Mouse (Mus musculus) CH12.LX (cell line): ENCODE measurements around the gene 1810049J17Rik. TPM values are rescaled to one million over a fixed set of nuclear protein-coding genes. Genes with fewer than 3 reads are reported as not detected.

Experiments
- DNase-seq: peaks from one replicate; pipeline ENCODE4 v3.0.0-alpha.2; 2013; ENCODE audit errors: extremely low read depth
- H3K27ac ChIP-seq: 2 replicates; pipeline ENCODE4 v1.5.1; 2012; ENCODE audit warnings: low read depth, mild to moderate bottlenecking, control low read depth, moderate library complexity; ENCODE audit not compliant: insufficient read depth
- H3K27me3 ChIP-seq: replicated peaks from 2 replicates; pipeline ENCODE3; 2012; ENCODE audit warnings: inconsistent platforms
- H3K36me3 ChIP-seq, 2 experiments: replicated peaks in 1 of 2; 2 replicates each; pipeline versions ENCODE3 to v1.6.1; 2012; ENCODE audit warnings: inconsistent platforms in 1 of 2, low read length in 1 of 2, mild to moderate bottlenecking in 1 of 2, mixed read lengths in 1 of 2, moderate library complexity in 1 of 2; ENCODE audit not compliant: control insufficient read depth in 1 of 2, insufficient read depth in 1 of 2
- H3K4me1 ChIP-seq, 2 experiments: 2 replicates each; pipeline ENCODE4 v1.6.1; 2012; ENCODE audit warnings: inconsistent platforms in 1 of 2, moderate library complexity in 1 of 2; ENCODE audit not compliant: insufficient read depth in 2 of 2, control insufficient read depth in 1 of 2
- H3K4me2 ChIP-seq: 2 replicates; pipeline ENCODE4 v1.6.1; 2012; ENCODE audit warnings: low read depth, mild to moderate bottlenecking, control low read depth; ENCODE audit not compliant: poor library complexity, insufficient read depth, severe bottlenecking
- H3K4me3 ChIP-seq, 3 experiments: fragments of 150-350 bp in 1 of 3; sonication (generic) in 1 of 3; replicated peaks in 1 of 3; 2 replicates each; pipeline versions ENCODE3 to v1.5.1; 2011 to 2012; ENCODE audit warnings: low read depth in 2 of 3, low read length in 2 of 3, mild to moderate bottlenecking in 2 of 3, moderate library complexity in 2 of 3, control low read depth in 1 of 3, improper control_type of control experiment in 1 of 3, inconsistent platforms in 1 of 3, mixed read lengths in 1 of 3; ENCODE audit not compliant: poor library complexity in 1 of 3
- H3K79me2 ChIP-seq: replicated peaks from 2 replicates; pipeline ENCODE4 v1.6.1; 2012; ENCODE audit warnings: mild to moderate bottlenecking, moderate library complexity; ENCODE audit not compliant: control insufficient read depth, poor library complexity, insufficient read depth, severe bottlenecking; ENCODE audit errors: extremely low read depth
- H3K9ac ChIP-seq: 2 replicates; pipeline ENCODE4 v1.6.1; 2012; ENCODE audit warnings: low read depth, mild to moderate bottlenecking, control low read depth, moderate library complexity; ENCODE audit not compliant: insufficient read depth
- H3K9me3 ChIP-seq: replicated peaks from 2 replicates; pipeline ENCODE3; 2012; ENCODE audit warnings: low read length, inconsistent platforms, mixed read lengths
- BHLHE40 ChIP-seq: IDR thresholded peaks from 2 replicates; pipeline ENCODE4 v1.6.1; 2011; ENCODE audit warnings: mild to moderate bottlenecking, low read depth, low read length, improper control_type of control experiment
- CHD1 ChIP-seq: IDR thresholded peaks from 2 replicates; pipeline ENCODE4 v1.6.1; 2012; ENCODE audit warnings: low read depth, low read length, improper control_type of control experiment, inconsistent platforms
- CTCF ChIP-seq, 2 experiments: IDR thresholded peaks in 1 of 2; conservative IDR thresholded peaks in 1 of 2; 2 replicates each; pipeline ENCODE4 v1.5.1; 2011 to 2012; ENCODE audit warnings: low read depth in 2 of 2, low read length in 2 of 2, improper control_type of control experiment in 1 of 2, inconsistent platforms in 1 of 2, mild to moderate bottlenecking in 1 of 2, moderate library complexity in 1 of 2
- E2F4 ChIP-seq: IDR thresholded peaks from 2 replicates; pipeline ENCODE4 v1.6.1; 2011; ENCODE audit warnings: low read depth, low read length, improper control_type of control experiment; ENCODE audit not compliant: insufficient replicate concordance
- ELF1 ChIP-seq: IDR thresholded peaks from 2 replicates; pipeline ENCODE4 v1.6.1; 2014; ENCODE audit warnings: low read depth, mild to moderate bottlenecking, inconsistent platforms, low read length, improper control_type of control experiment
- EP300 ChIP-seq: IDR thresholded peaks from 2 replicates; pipeline ENCODE4 v1.6.1; 2011; ENCODE audit warnings: low read length, improper control_type of control experiment
- IRF4 ChIP-seq: IDR thresholded peaks from 2 replicates; pipeline ENCODE4 v1.6.1; 2014; ENCODE audit warnings: low read depth, mild to moderate bottlenecking, inconsistent platforms, low read length, improper control_type of control experiment
- JUN ChIP-seq: IDR thresholded peaks from 2 replicates; pipeline ENCODE4 v1.6.1; 2011; ENCODE audit warnings: low read depth, mild to moderate bottlenecking, low read length, improper control_type of control experiment, moderate library complexity; ENCODE audit not compliant: insufficient read depth
- JUND ChIP-seq: conservative IDR thresholded peaks from 2 replicates; pipeline ENCODE4 v1.6.1; 2011; ENCODE audit warnings: low read depth, low read length, improper control_type of control experiment
- MAX ChIP-seq: IDR thresholded peaks from 2 replicates; pipeline ENCODE4 v1.6.1; 2011; ENCODE audit warnings: low read length, improper control_type of control experiment
- MEF2A ChIP-seq: IDR thresholded peaks from 2 replicates; pipeline ENCODE4 v1.6.1; 2014; ENCODE audit warnings: low read depth, mild to moderate bottlenecking, inconsistent platforms, low read length, improper control_type of control experiment, borderline replicate concordance
- MYC ChIP-seq: IDR thresholded peaks from 2 replicates; pipeline ENCODE4 v1.6.1; 2011; ENCODE audit warnings: low read depth, mild to moderate bottlenecking, improper control_type of control experiment, low read length
- NRF1 ChIP-seq: IDR thresholded peaks from 2 replicates; pipeline ENCODE4 v1.6.1; 2014; ENCODE audit warnings: low read depth, mild to moderate bottlenecking, inconsistent platforms, low read length, improper control_type of control experiment, moderate library complexity
- PAX5 ChIP-seq: IDR thresholded peaks from 2 replicates; pipeline ENCODE4 v1.6.1; 2012; ENCODE audit warnings: low read length, inconsistent platforms, mixed read lengths
- POLR2A ChIP-seq: IDR thresholded peaks from 2 replicates; pipeline ENCODE4 v1.6.1; 2011; ENCODE audit warnings: low read depth, mild to moderate bottlenecking, improper control_type of control experiment, low read length
- RAD21 ChIP-seq: IDR thresholded peaks from 2 replicates; pipeline ENCODE4 v1.6.1; 2011; ENCODE audit warnings: low read depth, mild to moderate bottlenecking, low read length, improper control_type of control experiment, moderate library complexity
- RCOR1 ChIP-seq: conservative IDR thresholded peaks from 2 replicates; pipeline ENCODE4 v1.6.1; 2012; ENCODE audit warnings: low read depth, mild to moderate bottlenecking, inconsistent platforms, low read length, improper control_type of control experiment
- TCF12 ChIP-seq: IDR thresholded peaks from 2 replicates; pipeline ENCODE4 v1.6.1; 2014; ENCODE audit warnings: low read depth, mild to moderate bottlenecking, inconsistent platforms, low read length, improper control_type of control experiment
- UBTF ChIP-seq: IDR thresholded peaks from 2 replicates; pipeline ENCODE4 v1.6.1; 2012; ENCODE audit warnings: low read depth, mild to moderate bottlenecking, inconsistent platforms, low read length, improper control_type of control experiment, moderate library complexity
- USF2 ChIP-seq: conservative IDR thresholded peaks from 2 replicates; pipeline ENCODE4 v1.6.1; 2011; ENCODE audit warnings: low read depth, low read length, improper control_type of control experiment
- ZKSCAN1 ChIP-seq: IDR thresholded peaks from 2 replicates; pipeline ENCODE4 v1.6.1; 2012; ENCODE audit warnings: low read depth, inconsistent platforms, low read length, improper control_type of control experiment, borderline replicate concordance
- ZNF384 ChIP-seq: IDR thresholded peaks from 2 replicates; pipeline ENCODE4 v1.6.1; 2012; ENCODE audit warnings: low read depth, low read length, improper control_type of control experiment, inconsistent platforms
- dilution Hi-C: fragments of 300-500 bp; cut with MboI; formaldehyde crosslinking; loops from 2 replicates; pipeline ENCODE4 v1.14.3; 2020; ENCODE audit warnings: low sequenced_read_pairs; ENCODE audit not compliant: extremely low pct_unique_long_range_greater_than_20kb, extremely low pct_ligation_motif_present
- in situ Hi-C: fragments of 300-500 bp; cut with MboI; formaldehyde crosslinking; loops from 3 replicates; pipeline ENCODE4 v1.14.3; 2019; ENCODE audit warnings: low sequenced_read_pairs, low pct_ligation_motif_present, low pct_unique_long_range_greater_than_20kb, mixed read lengths
- polyA plus RNA-seq: library from polyadenylated mRNA; unstranded; fragments of >175 nt; gene quantifications from 2 replicates; pipeline ENCODE4 v1.2.1, GENCODE M21; 2012; ENCODE audit warnings: low read depth; ENCODE audit not compliant: insufficient read length
- total RNA-seq, 2 experiments: library from RNA; depleted of rRNA; stranded (reverse); fragments of 300-350 nt in 1 of 2; fragments of >200 nt in 1 of 2; gene quantifications; 2 replicates each; pipeline ENCODE4 v1.2.3; 2012 to 2014

1810049J17Rik gene
- total and polyA plus RNA-seq, 3 experiments = 17.6 TPM; not detected in 2

DNA sequence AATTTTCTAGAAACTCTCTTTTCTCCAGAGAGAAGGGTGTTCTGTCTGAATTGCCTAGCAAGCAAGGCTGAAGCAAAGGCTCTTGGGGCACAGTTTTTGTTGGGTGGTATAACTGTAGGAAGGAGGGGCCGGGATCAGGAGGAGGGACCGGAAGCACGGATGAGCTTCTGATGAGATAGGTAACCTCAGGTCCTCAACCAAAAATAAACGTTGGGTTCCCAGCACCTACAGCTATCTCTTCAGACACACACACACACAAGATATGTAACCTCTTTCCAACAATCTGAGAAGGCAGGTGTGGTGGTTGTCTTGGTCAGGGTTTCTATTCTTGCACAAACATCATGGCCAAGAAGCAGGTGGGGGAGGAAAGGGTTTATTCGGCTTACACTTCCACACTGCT lies 4.4 kb downstream of the 1810049J17Rik start:
- H3K9me3 ChIP-seq = no peaks in the 10 kb centered on the region
- no peaks in the 10 kb centered on the region for H3K36me3 ChIP-seq
- H3K9ac ChIP-seq = no peak overlapping the region
- peaks cover 10% of the 10 kb centered on the region for H3K79me2 ChIP-seq
- no peak overlapping the region for H3K4me2 ChIP-seq
- no peak overlapping the region for H3K4me3 ChIP-seq
- H3K27ac ChIP-seq = no peak overlapping the region
- no peak for DNase-seq
- dilution Hi-C loops (no loop called here), in situ Hi-C loops (no loop called here)
- H3K27me3 ChIP-seq = peaks cover 21% of the 10 kb centered on the region
- TF ChIP-seq CHD1 = no peak
- no peak for TF ChIP-seq MYC
- no peak for TF ChIP-seq TCF12
- TF ChIP-seq JUND = no peak
- no peak for TF ChIP-seq MAX
- no peak for TF ChIP-seq UBTF
- no peak for TF ChIP-seq ZKSCAN1
- no peak for TF ChIP-seq RCOR1
- no peak for TF ChIP-seq USF2
- TF ChIP-seq POLR2A = no peak
- peaks cover 0 to 6% of the 10 kb centered on the region in 2 experiments; a peak in 2 of 4 replicates for H3K4me1 ChIP-seq

DNA sequence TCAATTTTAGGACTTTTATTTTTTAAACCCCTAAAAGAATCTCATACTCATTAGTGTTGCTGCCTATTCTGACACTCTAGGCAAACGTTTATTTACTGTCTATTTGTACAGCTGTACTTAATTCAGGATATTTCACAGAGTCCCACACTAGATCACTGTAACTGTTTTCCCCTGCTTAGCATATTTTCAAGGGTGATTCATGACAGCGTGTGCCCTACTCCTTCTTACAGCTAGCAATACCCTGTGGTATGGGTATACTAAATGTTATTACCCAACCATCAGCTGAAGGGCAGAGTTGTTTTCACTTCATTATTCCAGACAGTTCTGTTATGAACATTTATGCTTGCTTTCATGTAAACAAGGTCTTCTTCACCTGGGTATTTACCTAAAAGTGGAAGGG lies 5.7 kb downstream of the 1810049J17Rik start:
- no peaks in the 10 kb centered on the region for H3K79me2 ChIP-seq
- H3K4me1 ChIP-seq = peaks cover 3 to 6% of the 10 kb centered on the region in 2 experiments; a peak in 2 of 4 replicates
- in situ Hi-C loops = no loop called here
- no peak for TF ChIP-seq MEF2A
- TF ChIP-seq CHD1 = no peak
- no peak for TF ChIP-seq JUN
- TF ChIP-seq UBTF = no peak
- no peak for TF ChIP-seq EP300
- TF ChIP-seq ZNF384 = no peak
- no peak for TF ChIP-seq ELF1
- no peak for TF ChIP-seq RCOR1
- no peak for TF ChIP-seq RAD21
- TF ChIP-seq PAX5 = no peak
- no peak for TF ChIP-seq POLR2A
- TF ChIP-seq MYC = no peak
- TF ChIP-seq CTCF (conservative IDR thresholded peaks at IDR 0.05 in 1 of 2, IDR thresholded peaks at IDR 0.05 in 1 of 2; ENCODE audit: low read depth in 2 of 2, low read length in 2 of 2) = no peak
- TF ChIP-seq TCF12 = no peak
- TF ChIP-seq IRF4 = no peak
- no peak for TF ChIP-seq NRF1
- TF ChIP-seq BHLHE40 = no peak
- TF ChIP-seq E2F4 = no peak
- no peak overlapping the region for H3K27ac ChIP-seq
- H3K4me2 ChIP-seq = no peak overlapping the region
- no peak overlapping the region for H3K4me3 ChIP-seq
- dilution Hi-C loops = no loop called here
- H3K9me3 ChIP-seq = no peaks in the 10 kb centered on the region
- no peak for DNase-seq
- peaks cover 21% of the 10 kb centered on the region for H3K27me3 ChIP-seq
- H3K36me3 ChIP-seq = no peaks in the 10 kb centered on the region
- no peak overlapping the region for H3K9ac ChIP-seq
